Mouse (Mus musculus): Measurements from ENCODE around the gene Asf1b.
"Not testable (repeated sequence)": the region's sequence is repeated elsewhere in the genome, so short reads cannot be mapped to it uniquely, and the experiment has no call there.

Asf1b gene

DNA sequence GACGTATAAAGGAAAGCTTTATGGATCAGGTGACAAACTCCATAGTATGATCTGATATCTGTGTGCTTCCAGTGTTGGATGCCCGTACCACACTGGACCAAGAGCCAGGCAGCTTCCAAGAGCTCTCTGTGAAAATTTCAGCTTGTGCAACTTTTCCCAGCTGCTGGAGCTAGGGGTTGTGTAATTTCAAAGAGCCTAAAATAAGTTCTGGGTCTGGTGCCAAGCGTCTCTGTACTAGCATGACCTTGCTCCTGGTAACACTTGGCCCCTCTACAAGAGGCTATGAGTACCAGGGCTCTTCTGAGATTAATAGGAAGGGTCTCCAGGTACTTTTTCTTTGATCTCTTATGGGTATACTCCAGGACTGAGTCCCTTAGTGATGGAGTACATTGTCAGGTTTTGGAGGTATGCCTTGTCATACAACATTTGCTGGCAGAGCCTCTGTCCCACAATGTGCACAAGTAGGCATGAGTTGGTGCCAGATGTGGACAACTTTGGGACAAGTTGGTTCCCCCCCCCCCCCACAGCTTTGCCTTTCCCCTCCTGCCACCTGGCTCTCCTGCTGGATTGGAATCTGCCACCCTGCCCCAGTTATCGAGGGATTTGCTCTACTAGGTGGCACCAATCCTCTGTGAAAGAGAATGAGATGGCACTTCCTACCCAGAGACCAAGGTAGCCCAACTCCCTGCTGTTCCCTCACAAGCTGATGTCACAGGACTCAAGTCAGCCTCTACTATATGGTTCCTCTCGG is 8.9 kb downstream of the Asf1b start:
- no peak for DNase-seq

GRCm38 (mm10) chr8:83967701-83968100 is 12.4 kb downstream of the Asf1b start:
- no peak for DNase-seq

DNA sequence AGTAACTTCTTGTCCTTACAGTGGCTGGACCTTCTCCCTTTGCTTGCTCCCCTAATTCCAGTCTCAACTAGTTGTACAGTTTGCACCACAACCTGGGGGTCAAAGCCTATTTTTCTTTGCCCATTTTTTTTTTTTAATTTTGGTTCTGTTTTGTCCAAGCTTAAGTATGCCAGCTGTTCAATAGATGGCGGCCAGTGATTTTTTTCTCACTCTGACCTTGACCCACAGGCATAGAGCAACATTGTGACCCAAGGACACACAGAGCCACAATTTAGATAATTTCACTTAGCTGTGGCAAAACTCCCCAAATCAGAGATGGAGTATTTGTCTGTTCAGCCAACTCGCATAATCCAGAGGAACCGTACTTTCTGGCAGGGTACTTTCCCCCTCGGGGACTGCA is 15.8 kb downstream of the Asf1b start:
- no peak for DNase-seq

DNA sequence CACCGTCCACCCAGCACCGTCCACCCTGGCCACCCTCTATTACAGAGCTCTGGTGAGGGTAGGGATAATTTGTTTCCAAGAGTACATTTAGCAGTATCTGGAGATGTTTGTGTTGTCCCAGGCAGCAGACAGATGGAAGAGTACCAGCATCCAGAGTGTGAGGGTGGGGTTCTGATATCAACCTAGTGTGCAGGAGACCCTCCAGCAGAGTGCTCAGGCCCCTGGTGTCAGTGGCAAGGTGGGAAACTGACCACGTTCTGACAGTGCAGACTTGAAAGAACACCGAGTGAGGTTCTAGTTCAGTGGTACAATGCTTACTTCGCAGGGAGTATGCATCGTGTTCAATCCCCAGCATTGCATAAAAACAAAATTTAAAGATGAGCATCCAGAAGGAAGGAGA is 16.4 kb downstream of the Asf1b start:
- DNase-seq, result no peak

DNA sequence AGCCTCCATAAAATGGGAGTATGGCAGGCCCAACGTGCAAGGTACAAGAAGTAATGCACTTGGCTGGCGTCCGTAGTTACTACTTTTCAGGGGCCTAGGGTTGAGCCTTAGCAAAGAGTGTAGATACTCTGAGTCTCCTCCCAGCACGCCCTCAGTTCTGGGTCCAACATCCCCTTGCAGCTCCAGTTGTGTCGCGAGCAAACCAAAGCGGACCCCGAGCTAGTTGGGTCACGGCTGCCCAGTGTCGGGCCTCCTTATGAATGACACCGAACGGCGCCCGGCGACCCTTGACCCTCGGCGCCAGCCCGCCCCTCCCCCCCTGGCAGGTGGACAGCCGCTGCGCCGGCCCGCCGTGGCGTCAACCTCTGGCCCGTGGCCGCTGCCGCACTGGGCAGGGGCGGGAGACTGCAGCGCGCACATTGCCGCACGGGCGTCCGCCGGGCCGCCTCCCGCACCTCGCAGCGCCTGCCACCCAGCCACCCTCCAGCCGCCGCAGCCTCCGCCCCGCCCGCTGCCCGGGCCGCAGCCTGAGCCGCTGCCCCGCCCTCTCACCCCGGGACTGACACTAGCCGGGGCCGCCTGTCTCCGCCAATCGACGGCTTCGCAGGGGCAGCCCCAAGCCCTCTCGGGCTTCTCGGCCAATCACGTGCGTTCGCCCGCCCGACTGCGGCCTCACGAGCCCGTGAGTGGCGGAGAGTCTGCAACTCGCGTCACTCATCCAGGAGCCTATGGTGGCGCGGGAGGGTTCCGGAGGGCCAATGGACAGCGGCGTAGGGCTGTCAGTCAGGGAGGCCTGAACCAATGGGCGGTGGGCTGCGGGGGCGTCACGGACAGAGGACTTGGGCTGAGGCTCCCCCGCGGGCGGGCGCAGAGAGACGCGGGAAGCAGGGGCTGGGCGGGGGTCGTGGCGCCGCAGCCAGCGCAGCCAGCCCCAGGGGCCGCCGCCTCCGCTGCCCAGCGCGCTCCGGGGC is 17.1 kb downstream of the Asf1b start, which contains the start of gene Prkaca:
Prkaca (plus strand) TSS at position 844 of the 971 bp plus-strand sequence.
- peak; percentile 98 for DNase-seq

- DNase-seq, result no peak
These were observed 18.1 kb downstream of the Asf1b start for GRCm38 (mm10) chr8:83973161-83974031.

- DNase-seq, result no peak
These were observed 19.2 kb downstream of the Asf1b start for GRCm38 (mm10) chr8:83974521-83974920.

DNA sequence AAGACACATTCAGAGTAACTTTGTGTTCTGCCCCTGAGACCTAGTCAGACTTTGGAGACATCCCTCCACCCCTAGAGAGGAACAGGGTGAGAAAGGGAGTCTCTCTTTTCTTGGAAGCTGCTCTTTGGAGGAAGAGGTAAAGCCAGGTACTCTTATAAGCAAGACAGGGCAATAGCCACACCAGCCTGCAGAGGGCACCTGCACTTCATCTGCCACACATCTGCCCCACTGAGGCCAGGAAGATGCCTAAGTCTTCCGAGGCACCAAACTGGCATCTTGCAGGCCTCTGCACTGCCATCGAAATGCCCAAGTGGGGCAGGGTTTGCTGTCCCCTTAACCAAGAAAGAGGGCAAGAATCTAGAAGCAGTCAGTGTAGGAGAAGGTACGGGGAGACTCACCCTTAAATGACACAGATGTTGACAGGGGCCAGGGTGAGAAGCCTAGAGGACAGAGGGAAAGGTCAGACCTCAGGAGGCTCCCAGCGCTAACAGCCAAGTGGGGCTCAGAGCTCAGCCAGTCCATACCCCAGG is 20.9 kb downstream of the Asf1b start:
- no peak for DNase-seq

DNA sequence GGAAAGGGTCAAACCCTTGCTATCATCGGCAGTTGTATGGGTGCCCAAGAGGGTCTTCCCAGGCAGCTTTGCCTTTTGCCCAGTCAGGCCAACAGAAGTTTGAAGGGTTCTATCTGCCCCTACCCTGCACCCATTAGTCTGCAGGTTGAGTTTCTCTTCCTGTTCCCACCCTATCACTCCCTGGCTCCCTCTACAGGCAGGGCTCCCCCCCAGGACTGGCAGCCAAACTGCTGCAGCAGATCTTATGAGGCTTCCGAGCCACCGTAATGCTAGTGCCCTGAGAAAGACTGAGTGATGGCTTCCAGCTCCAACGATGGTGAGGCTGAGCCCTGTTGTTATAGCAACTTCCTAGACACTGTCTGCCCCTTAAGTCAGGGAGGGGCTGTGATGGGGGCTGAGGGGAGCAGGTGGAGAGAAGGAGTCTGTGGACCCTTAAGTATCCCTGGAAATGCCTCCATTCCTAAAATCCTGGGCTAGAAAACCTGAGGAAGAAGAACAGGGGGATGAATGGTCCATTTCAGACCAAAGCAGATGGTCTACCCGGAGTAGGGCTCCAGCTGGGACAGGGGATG is 21.6 kb downstream of the Asf1b start:
- DNase-seq, result no peak

DNA sequence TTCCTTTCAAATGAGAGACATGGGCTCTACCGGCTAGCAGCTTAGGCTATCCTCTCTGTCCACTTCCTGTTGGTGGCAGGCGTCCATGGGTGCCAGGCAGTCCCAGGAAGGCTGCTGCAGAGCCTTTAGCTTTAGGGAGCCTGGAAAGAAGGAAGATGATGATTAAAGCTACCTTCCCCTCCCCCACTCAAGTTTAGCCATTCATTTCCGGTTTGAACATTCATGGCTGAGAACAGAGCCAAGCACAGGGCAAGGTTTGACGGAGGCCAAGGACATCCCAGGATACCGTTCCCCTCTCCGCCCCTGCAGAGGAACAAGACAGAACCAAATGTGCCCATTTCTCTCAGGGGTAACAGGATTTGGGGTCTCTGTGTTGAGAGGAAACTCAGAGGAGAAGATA is 22.3 kb downstream of the Asf1b start:
- DNase-seq, result no peak

DNA sequence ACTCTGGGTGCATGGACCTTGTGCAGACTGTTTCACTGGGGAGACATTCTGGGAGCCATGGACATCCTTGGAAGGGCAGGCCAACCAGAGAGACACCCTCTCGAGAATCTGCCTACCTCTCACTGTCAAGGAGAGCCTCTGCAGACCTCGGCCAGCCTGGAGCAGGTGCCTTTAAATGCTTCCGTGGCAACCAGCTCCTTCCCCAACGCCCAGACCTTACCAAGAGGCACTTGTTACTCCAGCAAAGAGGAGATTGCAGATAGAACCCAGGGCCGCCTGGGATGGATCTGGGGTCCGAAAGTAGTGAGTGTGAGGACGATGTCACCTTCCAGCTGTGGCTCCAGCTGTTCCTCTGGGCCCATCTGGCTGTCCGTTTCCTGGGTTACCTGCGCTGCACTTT is 22.9 kb downstream of the Asf1b start:
- no peak for DNase-seq

- no peak for DNase-seq
These were observed 24.9 kb downstream of the Asf1b start for GRCm38 (mm10) chr8:83980250-83980649.

DNA sequence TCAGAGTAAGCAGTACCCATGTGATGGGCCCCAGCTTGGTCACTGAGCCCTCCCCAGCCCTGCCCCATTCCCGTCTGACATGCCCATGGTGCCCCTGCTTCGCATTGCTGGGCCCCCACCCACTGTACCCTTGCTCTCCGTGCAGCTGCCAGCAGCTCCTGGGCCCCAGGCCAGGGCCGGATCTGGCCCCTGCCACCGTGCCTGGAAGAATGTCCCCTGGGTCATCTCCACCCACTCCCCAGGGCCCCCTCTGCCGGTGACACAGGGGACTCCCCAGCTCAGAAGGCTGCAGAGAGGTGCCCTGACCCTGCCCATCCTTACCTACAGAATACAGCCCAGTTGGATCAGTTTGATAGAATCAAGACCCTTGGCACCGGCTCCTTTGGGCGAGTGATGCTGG is 25.5 kb downstream of the Asf1b start:
- DNase-seq, result no peak

GRCm38 (mm10) chr8:83981533-83981932 is 26.2 kb downstream of the Asf1b start:
- no peak for DNase-seq

GRCm38 (mm10) chr8:83982449-83982848 is 27.1 kb downstream of the Asf1b start:
- no peak for DNase-seq

DNA sequence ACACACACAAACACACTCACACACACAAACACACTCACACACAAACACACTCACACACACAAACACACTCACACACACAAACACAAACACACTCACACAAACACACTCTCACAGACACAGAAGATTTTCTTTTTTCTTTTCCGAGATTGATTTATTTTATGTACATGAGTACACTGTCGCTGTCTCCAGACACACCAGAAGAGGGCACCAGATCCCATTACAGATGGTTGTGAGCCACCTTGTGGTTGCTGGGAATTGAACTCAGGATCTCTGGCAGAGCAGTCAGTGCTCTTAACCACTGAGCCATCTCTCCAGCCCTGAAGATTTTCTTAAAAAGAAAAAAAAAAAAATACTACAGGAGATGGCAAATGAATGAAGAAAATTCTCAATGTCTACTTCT is 27.9 kb downstream of the Asf1b start:
- not testable (repeated sequence) for DNase-seq

- DNase-seq, result no peak
These were observed 33.9 kb downstream of the Asf1b start for GRCm38 (mm10) chr8:83989243-83989642.

GRCm38 (mm10) chr8:83990170-83990569 is 34.9 kb downstream of the Asf1b start:
- no peak for DNase-seq

DNA sequence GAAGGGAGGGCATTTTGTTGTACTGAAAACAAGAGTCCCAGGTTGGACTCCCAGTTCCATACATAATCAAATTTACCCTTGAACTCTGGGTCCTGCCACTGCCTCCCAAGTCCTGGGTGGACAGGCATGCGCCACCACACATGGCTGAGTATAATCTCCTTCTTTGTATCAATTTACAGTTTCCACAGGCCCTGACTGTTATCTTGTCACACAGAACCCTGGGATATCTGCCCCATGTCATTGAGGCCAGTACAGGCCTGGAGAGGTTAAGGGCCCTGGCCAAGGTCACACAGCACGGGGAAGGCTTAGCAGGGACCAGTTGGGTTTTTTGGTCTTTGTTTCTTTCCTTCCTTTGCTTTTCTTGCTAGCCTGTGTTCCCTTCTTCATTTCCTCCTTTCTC is 37.2 kb downstream of the Asf1b start:
- DNase-seq, result no peak

DNA sequence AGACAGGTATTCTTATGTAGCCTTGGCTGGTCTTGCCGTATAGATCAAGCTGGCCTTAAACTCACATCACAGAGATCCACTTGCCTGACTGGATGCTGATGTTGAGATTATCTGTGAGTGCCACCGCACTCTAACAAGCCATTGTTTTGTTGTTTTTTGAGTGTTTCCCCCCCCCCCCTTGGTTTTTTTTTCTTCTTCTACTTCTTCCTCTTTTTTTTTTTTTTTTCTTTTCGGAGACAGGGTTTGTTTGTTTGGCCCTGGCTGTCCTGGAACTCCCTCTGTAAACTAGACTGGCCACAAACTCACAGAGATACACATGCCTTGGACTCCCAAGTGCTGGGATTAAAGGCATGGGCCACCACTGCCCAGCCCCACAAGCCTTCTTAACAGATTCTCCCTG is 38.7 kb downstream of the Asf1b start:
- no peak for DNase-seq

- DNase-seq, result no peak
These were observed 40.7 kb downstream of the Asf1b start for GRCm38 (mm10) chr8:83995973-83996372.
